Mouse (Mus musculus): Measurements from ENCODE around the gene Mfsd14a. TPM values are rescaled to one million over a fixed set of nuclear protein-coding genes. Genes with fewer than 3 reads are reported as not detected.

Mfsd14a gene
- polyA plus RNA-seq (2017; shearing (Covaris generic)): 92.8 TPM

DNA sequence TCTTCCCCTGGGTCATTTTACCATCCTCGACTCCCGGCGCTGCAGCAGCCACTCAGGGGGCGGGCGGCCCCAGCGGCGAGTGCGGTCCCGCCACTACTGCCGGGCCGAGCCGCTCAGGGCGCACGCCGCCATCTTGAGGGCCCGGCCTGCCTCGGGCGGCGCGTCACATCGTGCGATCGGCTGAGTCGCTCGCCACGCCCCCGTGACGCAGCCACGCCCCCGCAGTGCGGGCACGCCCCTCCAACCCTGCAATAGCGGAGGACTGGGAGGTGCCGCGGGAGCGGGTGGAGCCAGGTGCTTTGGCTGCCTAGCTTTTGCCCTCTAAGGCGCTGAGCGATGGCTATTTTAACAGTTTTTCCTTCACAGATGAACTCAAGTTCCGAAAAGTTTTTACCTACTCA lies at the start of gene Mfsd14a:
Mfsd14a (minus strand) TSS at position 215 of the 401 bp plus-strand sequence.

DNA sequence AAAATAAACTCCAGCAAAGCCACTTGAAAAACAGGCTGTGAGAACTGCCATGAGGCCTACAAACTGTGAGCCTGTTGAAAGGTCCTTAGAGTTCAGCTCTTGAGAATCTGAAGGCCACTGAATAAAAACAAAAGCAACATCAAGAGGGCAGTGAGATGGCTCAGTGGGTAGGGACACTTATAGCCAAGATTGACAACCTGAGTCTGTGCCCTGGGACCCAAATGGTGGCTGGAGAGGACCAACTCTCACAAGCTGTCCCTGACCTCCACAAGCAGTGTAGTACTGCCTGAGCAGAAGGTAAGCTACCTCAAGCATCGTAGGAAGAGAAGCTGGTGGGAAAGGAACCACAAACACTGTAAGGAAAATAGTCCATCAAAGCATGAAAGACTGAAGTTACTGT lies 18.7 kb upstream of the Mfsd14a start, which contains the start of gene Gm43191:
Gm43191 (minus strand) TSS at position 101 of the 400 bp plus-strand sequence.

DNA sequence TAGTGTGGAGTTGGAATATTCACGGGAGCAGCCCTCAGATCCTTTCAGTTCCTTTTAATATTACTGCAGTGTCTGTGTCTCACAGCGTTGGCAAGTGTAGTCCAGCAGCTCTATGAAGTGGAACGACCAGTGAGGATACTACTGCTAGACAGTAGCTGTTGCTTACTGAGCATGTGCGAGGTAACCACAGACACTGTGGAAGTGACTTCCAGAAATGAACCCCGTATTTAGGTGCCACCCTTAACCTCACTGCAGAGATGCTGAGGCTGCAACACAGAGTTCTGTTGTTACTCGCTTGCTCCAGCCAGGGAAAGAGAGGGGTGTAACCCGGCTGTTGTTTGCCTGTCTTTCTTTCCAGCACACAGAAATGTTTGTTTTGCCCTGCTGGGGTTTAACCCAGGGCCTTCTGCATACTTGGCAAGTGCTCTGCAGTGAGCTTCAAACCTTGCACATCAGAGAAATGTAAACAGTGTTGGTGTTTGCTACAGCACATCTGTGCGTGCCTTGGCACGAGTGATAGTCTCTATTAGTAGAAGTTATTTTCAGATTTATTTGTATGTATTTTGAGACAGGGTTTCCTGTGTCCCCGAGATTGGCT lies 48.1 kb downstream of the Mfsd14a start, which contains the start of gene Trmt13:
Trmt13 (minus strand) TSS at position 293 of the 598 bp plus-strand sequence.

DNA sequence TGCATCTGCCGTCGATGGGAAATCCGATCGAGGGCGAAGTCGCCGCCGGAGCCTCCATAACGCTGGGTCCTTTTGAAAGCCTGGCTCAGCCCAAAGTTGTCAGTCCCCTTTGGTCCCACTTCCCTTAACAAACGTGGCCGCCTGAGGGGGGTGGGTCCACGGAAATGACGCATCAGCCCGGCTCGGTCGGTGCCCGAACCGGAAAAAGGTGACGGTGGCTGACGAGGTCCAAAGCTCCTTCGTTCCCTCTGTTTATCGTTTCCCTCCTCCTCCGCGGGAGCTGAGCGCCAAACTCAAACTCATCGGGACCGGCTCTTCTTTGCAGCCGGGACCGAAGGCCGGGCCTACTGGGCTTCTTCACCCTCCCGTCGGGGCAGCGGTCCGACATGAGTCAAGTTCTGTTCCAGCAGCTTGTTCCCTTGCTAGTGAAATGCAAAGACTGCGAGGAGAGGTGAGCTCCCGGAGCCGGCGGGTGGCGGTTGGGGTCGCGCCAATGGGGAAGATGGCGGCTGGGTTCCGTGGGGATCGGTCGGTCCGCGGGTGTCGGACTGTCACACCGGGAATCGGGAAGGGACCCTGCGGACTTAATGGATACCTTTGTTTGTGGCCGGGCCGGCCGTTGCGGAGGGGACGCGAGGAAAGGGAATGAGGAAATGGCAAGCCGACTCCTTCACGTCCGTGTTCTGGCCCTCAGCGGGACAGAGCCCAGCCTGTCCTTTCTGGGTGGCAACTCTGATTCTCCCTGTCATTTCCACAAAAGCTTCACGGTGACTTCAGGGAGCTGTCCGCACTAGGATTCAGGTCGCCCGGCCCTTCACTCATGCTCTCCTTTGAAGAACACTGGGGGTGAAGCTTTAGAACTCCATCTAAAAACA lies 67.5 kb downstream of the Mfsd14a start, which contains the start of gene Sass6:
Sass6 (plus strand) TSS at position 255 of the 875 bp plus-strand sequence.

Other genes with a start within 250 kb of the Mfsd14a start
- 21.2 TPM for gene Cdc14a, start 238.6 kb downstream of the Mfsd14a start, polyA plus RNA-seq (2017; shearing (Covaris generic))
- 47.8 TPM for gene Rtca, start 154.5 kb downstream of the Mfsd14a start, polyA plus RNA-seq (2017; shearing (Covaris generic))
- gene Dbt, start 149.6 kb downstream of the Mfsd14a start, polyA plus RNA-seq (2017; shearing (Covaris generic)): 19.8 TPM
- gene Lrrc39, start 99.7 kb downstream of the Mfsd14a start, polyA plus RNA-seq (2017; shearing (Covaris generic)): 0.59 TPM
- 7.9 TPM for gene Sass6, start 67.7 kb downstream of the Mfsd14a start, polyA plus RNA-seq (2017; shearing (Covaris generic))
- gene Trmt13, start 48.1 kb downstream of the Mfsd14a start, polyA plus RNA-seq (2017; shearing (Covaris generic)): 48.1 TPM
- gene Gm43191, start 18.6 kb upstream of the Mfsd14a start, polyA plus RNA-seq (2017; shearing (Covaris generic)): not detected
- gene Slc35a3, start 50.2 kb upstream of the Mfsd14a start, polyA plus RNA-seq (2017; shearing (Covaris generic)): 7.2 TPM
- 6.3 TPM for gene Agl, start 145.5 kb upstream of the Mfsd14a start, polyA plus RNA-seq (2017; shearing (Covaris generic))
- 25.3 TPM for gene Frrs1, start 196.8 kb upstream of the Mfsd14a start, polyA plus RNA-seq (2017; shearing (Covaris generic))